Comparison of ENCODE assay signal across 26 mouse cellular contexts in the genomic region with DNA sequence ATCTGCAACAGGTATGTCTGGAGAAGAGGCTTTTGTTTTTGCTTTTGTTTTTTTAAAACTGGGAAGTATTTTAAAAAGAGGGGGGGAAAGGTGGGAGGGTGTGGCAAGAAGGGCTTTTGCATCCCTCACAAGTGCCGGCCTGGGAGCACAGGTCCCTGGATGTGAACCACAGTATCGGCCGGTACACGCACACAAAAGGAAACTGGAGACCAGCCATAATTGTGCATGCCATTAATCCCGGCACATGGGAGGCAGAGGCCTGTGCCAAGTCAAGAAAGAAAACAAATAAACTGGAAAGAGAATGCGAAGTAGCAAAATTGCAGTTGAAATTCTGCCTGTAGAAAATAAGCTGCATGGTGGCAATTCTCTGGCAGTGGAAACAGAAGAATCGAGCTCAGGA. TPM values are rescaled to one million over a fixed set of nuclear protein-coding genes. Genes with fewer than 3 reads are reported as not detected.
"Had no signal": no experiment of that assay in that cellular context is flagged by ENCODE, and none has a peak within 500 bp of the region (broad histone marks: within the 10 kb centered on the region; RNA-seq: fewer than 3 reads in every experiment).

No protein-coding gene starts in this region.

- H3K4me1 ChIP-seq: hindbrain, embryonic 13.5 days; hindbrain, embryonic 15.5 days; kidney, embryonic 15.5 days; limb, embryonic 13.5 days; limb, embryonic 15.5 days; liver, embryonic 12.5 days had no signal

- H3K9ac ChIP-seq: forebrain, postnatal 0 days; heart, embryonic 12.5 days; hindbrain, embryonic 13.5 days; hindbrain, embryonic 15.5 days; kidney, embryonic 15.5 days; limb, embryonic 13.5 days; limb, embryonic 15.5 days; liver, embryonic 12.5 days; liver, embryonic 14.5 days had no signal

- ATAC-seq: forebrain, postnatal 0 days; hindbrain, postnatal 0 days; intestine, embryonic 16.5 days; liver, embryonic 12.5 days had no signal

- DNase-seq: forebrain, postnatal 0 days; gastrocnemius, postnatal 14 days; gastrocnemius, postnatal 36 days; heart, postnatal 14 days; heart, postnatal 36 days; kidney, adult 11 months; kidney, adult 2 months; kidney, adult 9 months; kidney, postnatal 14 days; kidney, postnatal 36 days; layer of hippocampus, adult 9-11 months; layer of hippocampus, postnatal 36 days; left cerebral cortex, postnatal 4 days had no signal

- H3K4me2 ChIP-seq: heart, embryonic 12.5 days; hindbrain, embryonic 13.5 days; hindbrain, embryonic 15.5 days; kidney, embryonic 15.5 days; limb, embryonic 13.5 days; limb, embryonic 15.5 days; liver, embryonic 12.5 days had no signal

- H3K9me3 ChIP-seq: heart, embryonic 12.5 days; hindbrain, embryonic 13.5 days; hindbrain, embryonic 15.5 days; kidney, embryonic 15.5 days; limb, embryonic 13.5 days; limb, embryonic 15.5 days; liver, embryonic 12.5 days had no signal

- H3K27me3 ChIP-seq: heart, embryonic 12.5 days; hindbrain, embryonic 13.5 days; hindbrain, embryonic 15.5 days; kidney, embryonic 15.5 days; limb, embryonic 13.5 days; limb, embryonic 15.5 days; liver, embryonic 12.5 days had no signal

- H3K4me3 ChIP-seq: heart, embryonic 12.5 days; hindbrain, embryonic 13.5 days; hindbrain, embryonic 15.5 days; kidney, embryonic 15.5 days; limb, embryonic 13.5 days; limb, embryonic 15.5 days; liver, embryonic 12.5 days had no signal

- H3K27ac ChIP-seq: hindbrain, embryonic 13.5 days; hindbrain, embryonic 15.5 days; hindbrain, postnatal 0 days; kidney, embryonic 15.5 days; kidney, postnatal 0 days; limb, embryonic 13.5 days; limb, embryonic 15.5 days; liver, embryonic 12.5 days; liver, embryonic 14.5 days had no signal

RNA-seq across cellular contexts. Expression of a gene that starts 38.2 kb away (rescaled TPM):
- total RNA-seq: hematopoietic stem cell, adult 5-6 weeks; liver, adult 2 months had no signal
